In genomic region chr10:40961365-40961764, GRCm38 (mm10) we compare ENCODE assay signal across 13 mouse cellular contexts.
DNase-seq lines count a peak whose midpoint lies in the region; ATAC-seq lines count a peak whose summit lies in the region.
"Had no signal": no experiment of that assay in that cellular context is flagged by ENCODE, and none has a peak within 500 bp of the region (broad histone marks: within the 10 kb centered on the region; RNA-seq: fewer than 3 reads in every experiment).

No protein-coding gene starts in this region.

- no peaks in the 10 kb centered on the region for H3K36me3 ChIP-seq in embryonic facial prominence, embryonic 14.5 days (ENCODE audit: control insufficient read depth, insufficient read depth, low read length)
- H3K36me3 ChIP-seq: embryonic facial prominence, embryonic 13.5 days; heart, embryonic 13.5 days had no signal

- 0 out of 2 replicates have a peak, but pooled peaks cover 5% of the 10 kb centered on the region for H3K9me3 ChIP-seq in embryonic facial prominence, embryonic 14.5 days (ENCODE audit: control insufficient read depth, low read length)
- H3K9me3 ChIP-seq: embryonic facial prominence, embryonic 13.5 days; heart, embryonic 13.5 days; midbrain, embryonic 10.5 days had no signal

- ATAC-seq in embryonic facial prominence, embryonic 14.5 days (ENCODE audit: low read depth) = no peak

- 45% methylated on average over 6 of the region's 6 CpGs for WGBS in embryonic facial prominence, embryonic 14.5 days

- no peaks in the 10 kb centered on the region for H3K4me1 ChIP-seq in embryonic facial prominence, embryonic 14.5 days (ENCODE audit: control insufficient read depth, insufficient read depth, low read length)
- H3K4me1 ChIP-seq: embryonic facial prominence, embryonic 13.5 days; heart, embryonic 13.5 days had no signal

- H3K4me3 ChIP-seq in embryonic facial prominence, embryonic 14.5 days (ENCODE audit: low read depth, low read length) = no peak overlapping the region
- H3K4me3 ChIP-seq: embryonic facial prominence, embryonic 13.5 days; heart, embryonic 13.5 days; midbrain, embryonic 10.5 days had no signal

- no peak overlapping the region for H3K4me2 ChIP-seq in embryonic facial prominence, embryonic 14.5 days (ENCODE audit: low read depth, low read length)
- H3K4me2 ChIP-seq: embryonic facial prominence, embryonic 13.5 days; heart, embryonic 13.5 days had no signal

- no peak overlapping the region for H3K9ac ChIP-seq in embryonic facial prominence, embryonic 14.5 days (ENCODE audit: low read depth, low read length)
- H3K9ac ChIP-seq: embryonic facial prominence, embryonic 13.5 days; heart, embryonic 13.5 days had no signal

- H3K27me3 ChIP-seq in embryonic facial prominence, embryonic 14.5 days (replicated peaks; ENCODE audit: control insufficient read depth, insufficient read depth, low read length) = no peaks in the 10 kb centered on the region
- H3K27me3 ChIP-seq: embryonic facial prominence, embryonic 13.5 days; heart, embryonic 13.5 days had no signal

- DNase-seq in kidney, postnatal 14 days = peak; percentile 17
- no peak for DNase-seq in kidney, adult 11 months
- DNase-seq in 416B (ENCODE audit: low read depth) (peak; percentile 15), MEL-GATA-1-ER (ENCODE audit: extremely low read depth, low read depth) (peak; percentile 6)
- DNase-seq in embryonic facial prominence, embryonic 14.5 days (ENCODE audit: low spot score) = peak; percentile 63
- DNase-seq in left cerebral cortex, postnatal 14 days (ENCODE audit: low spot score in 2 of 2) = no peak
- DNase-seq in layer of hippocampus, postnatal 14 days (ENCODE audit: low spot score in 2 of 2) = no peak
- DNase-seq: kidney, adult 2 months; spleen, adult 18-20 months; thymus, adult 2 months had no signal

- H3K27ac ChIP-seq in embryonic facial prominence, embryonic 14.5 days (replicated peaks; ENCODE audit: low read depth, low read length) = no peak overlapping the region
- H3K27ac ChIP-seq: embryonic facial prominence, embryonic 13.5 days; heart, embryonic 13.5 days; midbrain, embryonic 10.5 days had no signal

- intact Hi-C loops in left cerebral cortex, postnatal 14 days (cut with DNase I) = no loop called here

Comparison
In these comparisons a context has a peak if more than half of its experiments do, and no peak if none do; other contexts are left out.
1. DNase-seq: peak in kidney, postnatal 14 days (single experiment), 416B (single experiment), MEL-GATA-1-ER (single experiment) and embryonic facial prominence, embryonic 14.5 days (single experiment); none in kidney, adult 11 months (single experiment), left cerebral cortex, postnatal 14 days (0 of 2) and layer of hippocampus, postnatal 14 days (0 of 2).